Mouse (Mus musculus): ENCODE measurements around the gene Gm17509.

- TF ChIP-seq CTCF (IDR thresholded peaks at IDR 0.05) (no peak), EP300 (IDR thresholded peaks at IDR 0.05; ENCODE audit: insufficient read depth, low read depth, low read length) (no peak), POLR2A (IDR thresholded peaks at IDR 0.05; ENCODE audit: insufficient read depth, low read depth, low read length) (no peak)
Observed at GRCm38 (mm10) chr13:117195569-117196495, 25.0 kb downstream of the Gm17509 start.
